Mouse (Mus musculus) embryonic facial prominence, embryonic 11.5 days (tissue): ENCODE results near the gene Slc35g3. TPM values are rescaled to one million over a fixed set of nuclear protein-coding genes. Genes with fewer than 3 reads are reported as not detected.

Experiments used
- ATAC-seq: fragments of 200-750 bp; cut with Nextera tagmentation; replicated peaks from 2 replicates; pipeline ENCODE4 v1.8.0; 2017; ENCODE audit warnings: low read depth; ENCODE audit not compliant: insufficient number of reproducible peaks, low FRiP score, low TSS enrichment
- DNase-seq: peaks from one replicate; pipeline ENCODE4 v3.0.0-alpha.2; 2015; ENCODE audit warnings: low spot score
- H3K27ac ChIP-seq: fragments of 300-500 bp; sonication (generic); replicated peaks from 2 replicates; pipeline ENCODE4 v1.5.1; 2014; ENCODE audit warnings: mild to moderate bottlenecking, low read depth, low read length, control low read depth
- H3K27me3 ChIP-seq: fragments of 300-500 bp; sonication (generic); 2 replicates; pipeline ENCODE4 v1.6.1; 2014; ENCODE audit warnings: mild to moderate bottlenecking, low read length, moderate library complexity, mixed read lengths; ENCODE audit not compliant: control insufficient read depth, insufficient read depth
- H3K36me3 ChIP-seq: fragments of 300-500 bp; sonication (generic); replicated peaks from 2 replicates; pipeline ENCODE4 v1.6.1; 2014; ENCODE audit warnings: low read depth, mild to moderate bottlenecking, low read length, moderate library complexity, mixed read lengths; ENCODE audit not compliant: control insufficient read depth, insufficient read depth
- H3K4me1 ChIP-seq: fragments of 300-500 bp; sonication (generic); 2 replicates; pipeline ENCODE4 v1.6.1; 2014; ENCODE audit warnings: low read length, mixed read lengths; ENCODE audit not compliant: control insufficient read depth, insufficient read depth
- H3K4me2 ChIP-seq: fragments of 300-500 bp; sonication (generic); 2 replicates; pipeline ENCODE4 v1.6.1; 2014; ENCODE audit warnings: low read depth, mild to moderate bottlenecking, control low read depth, low read length, moderate library complexity
- H3K4me3 ChIP-seq: fragments of 300-500 bp; sonication (generic); 2 replicates; pipeline ENCODE4 v1.5.1; 2014; ENCODE audit warnings: low read depth, low read length, control low read depth
- H3K9ac ChIP-seq: fragments of 300-500 bp; sonication (generic); replicated peaks from 2 replicates; pipeline ENCODE4 v1.6.1; 2014; ENCODE audit warnings: mild to moderate bottlenecking, control low read depth, low read length
- H3K9me3 ChIP-seq: fragments of 300-500 bp; sonication (generic); replicated peaks from 2 replicates; pipeline ENCODE4 v1.6.1; 2016; ENCODE audit warnings: mild to moderate bottlenecking, low read length, inconsistent platforms, mixed read lengths; ENCODE audit not compliant: control insufficient read depth
- WGBS: fragments of 180-500 bp; shearing (Covaris S2); extraction: QIAGEN DNeasy Blood & Tissue Kit; methylation state at CpG from one replicate; pipeline ENCODE4 v1.1.7; 2014; 5-methylcytosine and 5-hydroxymethylcytosine counted together
- polyA plus RNA-seq: library from polyadenylated mRNA; unstranded; fragments of >200 nt; fragmentation: Nextera tagmentation; extraction: Ambion mirVana; gene quantifications from 2 replicates; pipeline ENCODE4 v1.2.1, GENCODE M21; 2014

The Slc35g3 gene
- polyA plus RNA-seq, 1 experiment from 2014 or later: 0.18 TPM

DNA sequence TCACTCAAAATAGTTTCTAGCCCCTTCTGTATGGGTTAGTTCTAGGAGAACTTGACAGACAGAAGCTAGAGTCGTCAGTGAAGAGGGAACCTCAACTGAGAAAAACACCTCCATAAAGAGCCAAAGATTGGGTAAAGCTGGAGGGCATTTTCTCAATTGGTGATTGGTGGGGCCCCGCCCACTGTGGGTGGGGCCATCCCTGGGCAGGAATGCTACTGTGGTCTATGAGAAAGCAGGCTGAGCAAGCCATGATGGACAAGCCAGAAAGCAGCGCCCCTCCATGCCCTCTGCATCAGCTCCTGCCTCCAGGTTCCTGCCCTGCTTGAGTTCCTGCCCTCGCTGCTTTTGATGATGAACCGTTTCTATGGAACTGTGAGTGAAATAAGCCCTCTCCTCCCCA is 35.8 kb downstream of the Slc35g3 start:
- Histone ChIP-seq H3K9me3 (no peaks in the 10 kb centered on the region), H3K36me3 (no peaks in the 10 kb centered on the region), H3K4me3 (no peak overlapping the region), H3K27ac (no peak overlapping the region), H3K4me2 (no peak overlapping the region), H3K27me3 (no peaks in the 10 kb centered on the region), H3K9ac (no peak overlapping the region), H3K4me1 (no peaks in the 10 kb centered on the region)
- no peak for ATAC-seq
- 46% methylated on average over 5 of the region's 5 CpGs for WGBS
- DNase-seq: no peak

GRCm38 (mm10) chr11:69723074-69723473 is 38.7 kb downstream of the Slc35g3 start:
- DNase-seq: no peak
- H3K4me3 ChIP-seq: no peak overlapping the region
- no peaks in the 10 kb centered on the region for H3K27me3 ChIP-seq
- WGBS: 60% methylated on average over 2 of the region's 2 CpGs
- H3K27ac ChIP-seq: no peak overlapping the region
- ATAC-seq: no peak
- H3K9me3 ChIP-seq: no peaks in the 10 kb centered on the region
- no peak overlapping the region for H3K9ac ChIP-seq
- H3K4me2 ChIP-seq: no peak overlapping the region
- H3K36me3 ChIP-seq: no peaks in the 10 kb centered on the region
- H3K4me1 ChIP-seq: peaks cover 2% of the 10 kb centered on the region; the same call in 1 of the 2 replicates

- no peak overlapping the region for H3K9ac ChIP-seq
- H3K9me3 ChIP-seq: no peaks in the 10 kb centered on the region
- ATAC-seq: no peak
- H3K4me2 ChIP-seq: no peak overlapping the region
- H3K4me3 ChIP-seq: no peak overlapping the region
- H3K27ac ChIP-seq: no peak overlapping the region
- WGBS: 78% methylated on average over 6 of the region's 6 CpGs
- H3K36me3 ChIP-seq: no peaks in the 10 kb centered on the region
- peaks cover 2% of the 10 kb centered on the region; the same call in 1 of the 2 replicates for H3K4me1 ChIP-seq
- DNase-seq: no peak
- no peaks in the 10 kb centered on the region for H3K27me3 ChIP-seq
Observed at GRCm38 (mm10) chr11:69720852-69721251, 40.9 kb downstream of the Slc35g3 start.

DNA sequence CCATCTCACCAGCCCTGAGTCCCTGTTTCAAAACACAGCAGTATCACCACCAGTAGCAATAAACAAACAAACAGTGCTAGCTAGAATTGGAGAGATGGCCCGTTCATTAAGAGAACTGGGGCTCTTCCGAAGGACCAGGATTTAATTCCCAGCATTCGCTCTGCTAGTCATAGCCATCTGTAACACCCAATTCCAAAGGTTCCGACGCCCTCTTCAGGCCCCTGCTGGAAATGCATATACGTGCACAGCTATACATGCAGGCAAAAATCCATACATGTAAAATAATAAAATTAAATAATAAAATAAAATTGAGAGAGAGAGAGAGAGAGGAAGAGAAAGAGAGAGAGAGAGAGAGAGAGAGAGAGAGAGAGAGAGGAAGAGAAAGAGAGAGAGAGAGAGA is 42.3 kb downstream of the Slc35g3 start:
- no peak for ATAC-seq
- Histone ChIP-seq H3K9me3 (no peaks in the 10 kb centered on the region), H3K27me3 (no peaks in the 10 kb centered on the region), H3K4me2 (no peak overlapping the region), H3K4me3 (no peak overlapping the region), H3K4me1 (peaks cover 2% of the 10 kb centered on the region; the same call in 1 of the 2 replicates), H3K27ac (no peak overlapping the region), H3K36me3 (no peaks in the 10 kb centered on the region), H3K9ac (no peak overlapping the region)
- 72% methylated on average over 6 of the region's 6 CpGs for WGBS
- no peak for DNase-seq

DNA sequence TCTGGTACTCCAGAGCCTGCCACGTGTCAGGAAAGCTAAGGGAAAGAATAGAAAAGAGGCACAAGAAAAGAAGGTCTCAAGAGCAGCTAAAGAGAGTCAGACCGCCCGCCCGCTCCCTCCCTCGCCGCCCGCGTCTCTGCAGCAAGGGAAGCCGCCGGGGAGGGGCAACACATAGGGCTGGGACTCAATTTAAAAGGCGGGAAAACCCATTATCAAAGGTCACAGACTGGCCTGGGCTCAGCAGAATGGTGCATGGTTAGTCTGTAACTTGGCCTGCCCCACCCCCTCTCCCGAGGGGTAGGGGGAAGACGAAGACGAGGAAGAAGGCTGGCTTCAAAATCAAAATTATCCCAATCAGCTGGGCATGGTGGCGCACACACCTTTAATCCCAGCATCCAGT is 43.1 kb downstream of the Slc35g3 start:
- H3K4me1 ChIP-seq: peaks cover 2% of the 10 kb centered on the region; the same call in 1 of the 2 replicates
- WGBS: 27% methylated on average over 15 of the region's 15 CpGs
- DNase-seq (peak; percentile 38), ATAC-seq (no peak)
- H3K36me3 ChIP-seq: no peaks in the 10 kb centered on the region
- H3K27ac ChIP-seq: no peak overlapping the region
- H3K4me2 ChIP-seq: no peak overlapping the region
- H3K27me3 ChIP-seq: no peaks in the 10 kb centered on the region
- H3K4me3 ChIP-seq: no peak overlapping the region
- H3K9ac ChIP-seq: no peak overlapping the region
- no peaks in the 10 kb centered on the region for H3K9me3 ChIP-seq

- Histone ChIP-seq H3K4me1 (peaks cover 2% of the 10 kb centered on the region; the same call in 1 of the 2 replicates), H3K27ac (no peak overlapping the region), H3K9ac (no peak overlapping the region), H3K4me2 (no peak overlapping the region), H3K36me3 (no peaks in the 10 kb centered on the region), H3K4me3 (no peak overlapping the region), H3K27me3 (no peaks in the 10 kb centered on the region), H3K9me3 (no peaks in the 10 kb centered on the region)
- DNase-seq (no peak), ATAC-seq (no peak)
- 62% methylated on average over 4 of the region's 4 CpGs for WGBS
Observed at GRCm38 (mm10) chr11:69716953-69717352, 44.8 kb downstream of the Slc35g3 start.

GRCm38 (mm10) chr11:69715929-69716328 is 45.8 kb downstream of the Slc35g3 start:
- Histone ChIP-seq H3K27ac (peak overlapping the region; percentile 42; the same call in 1 of the 2 replicates), H3K4me2 (no peak overlapping the region), H3K27me3 (no peaks in the 10 kb centered on the region), H3K36me3 (no peaks in the 10 kb centered on the region), H3K4me1 (peaks cover 2% of the 10 kb centered on the region; the same call in 1 of the 2 replicates), H3K9ac (no peak overlapping the region), H3K4me3 (no peak overlapping the region), H3K9me3 (no peaks in the 10 kb centered on the region)
- ATAC-seq (no peak), DNase-seq (peak; percentile 79)
- 24% methylated on average over 5 of the region's 5 CpGs for WGBS

DNA sequence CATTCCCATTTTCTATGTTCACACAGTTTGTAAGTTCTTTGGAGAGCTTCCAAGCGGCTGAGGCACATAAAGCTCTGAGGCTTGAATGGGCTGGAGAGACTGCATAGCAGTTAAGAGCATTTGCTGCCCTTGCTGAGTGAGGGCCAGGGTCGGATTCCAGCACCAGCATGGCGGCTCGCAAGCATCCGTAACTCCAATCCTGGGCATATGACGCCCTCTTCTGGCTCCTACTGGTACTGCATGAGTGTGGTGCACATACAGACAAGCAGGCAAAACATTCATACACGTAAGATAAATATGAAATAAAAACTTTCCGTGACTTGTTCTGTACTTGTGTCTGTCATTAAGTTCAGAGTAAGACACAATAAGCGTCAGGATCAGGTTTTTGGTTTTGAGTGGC is 46.3 kb downstream of the Slc35g3 start:
- no peaks in the 10 kb centered on the region for H3K9me3 ChIP-seq
- H3K9ac ChIP-seq: no peak overlapping the region
- H3K36me3 ChIP-seq: no peaks in the 10 kb centered on the region
- ATAC-seq (no peak), DNase-seq (peak; percentile 56)
- no peaks in the 10 kb centered on the region for H3K27me3 ChIP-seq
- no peak overlapping the region for H3K4me3 ChIP-seq
- peak overlapping the region; percentile 42 for H3K27ac ChIP-seq
- WGBS: 57% methylated on average over 9 of the region's 9 CpGs
- peaks cover 2% of the 10 kb centered on the region; the same call in 1 of the 2 replicates for H3K4me1 ChIP-seq
- no peak overlapping the region for H3K4me2 ChIP-seq
